8 mouse cellular contexts compared by ENCODE assay signal in genomic region chr1:50925356-50925921, GRCm38 (mm10). TPM values are rescaled to one million over a fixed set of nuclear protein-coding genes. Genes with fewer than 3 reads are reported as not detected.
DNase-seq lines count a peak whose midpoint lies in the region; ATAC-seq and TF ChIP-seq lines count a peak whose summit lies in the region.

No protein-coding gene starts in this region.

- DNase-seq in kidney, postnatal 14 days: no peak
- DNase-seq in left cerebral cortex, adult 8-10 months (ENCODE audit: low spot score in 2 of 2): peak; percentile 29 to 48
- no peak for DNase-seq in adipocyte (ENCODE audit: low spot score)
- DNase-seq in heart, postnatal 36 days: no peak

- peaks cover 43% of the 10 kb centered on the region for H3K27me3 ChIP-seq in kidney, embryonic 14.5 days (ENCODE audit: control insufficient read depth, insufficient read depth, low read length)
- no peaks in the 10 kb centered on the region for H3K27me3 ChIP-seq in forebrain, embryonic 15.5 days

- TF ChIP-seq POLR2A in olfactory bulb, adult 2 months (IDR thresholded peaks at IDR 0.05; ENCODE audit: insufficient read depth, low read depth, low read length): no peak

- 0 out of 2 replicates have a peak overlapping the region, but pooled peaks have one; percentile 10 for H3K4me3 ChIP-seq in kidney, embryonic 14.5 days (ENCODE audit: low read length)
- H3K4me3 ChIP-seq in forebrain, embryonic 15.5 days: peak overlapping the region; percentile 73
- peak overlapping the region; percentile 42 for H3K4me3 ChIP-seq in olfactory bulb, adult 2 months (ENCODE audit: insufficient read depth, low read depth, low read length)

- no peak overlapping the region for H3K27ac ChIP-seq in kidney, embryonic 14.5 days (ENCODE audit: low read depth, low read length)
- H3K27ac ChIP-seq in forebrain, embryonic 15.5 days (replicated peaks): peak overlapping the region; percentile 90
- peak overlapping the region; percentile 94 for H3K27ac ChIP-seq in olfactory bulb, adult 2 months (ENCODE audit: insufficient read depth, low read depth, low read length)

- no peak for TF ChIP-seq CTCF in olfactory bulb, adult 2 months (IDR thresholded peaks at IDR 0.05; ENCODE audit: insufficient read depth, low read depth, low read length)

- 0 out of 2 replicates have a peak, but pooled peaks cover 4% of the 10 kb centered on the region for H3K4me1 ChIP-seq in kidney, embryonic 14.5 days (ENCODE audit: control insufficient read depth, insufficient read depth, low read length)
- H3K4me1 ChIP-seq in forebrain, embryonic 15.5 days: peaks cover 14% of the 10 kb centered on the region
- no peaks in the 10 kb centered on the region for H3K4me1 ChIP-seq in olfactory bulb, adult 2 months (ENCODE audit: control insufficient read depth, insufficient read depth, low read length)

- intact Hi-C loops in heart, postnatal 36 days (cut with DNase I): no loop called here

- no peak for ATAC-seq in kidney, embryonic 14.5 days (ENCODE audit: low FRiP score, low TSS enrichment)
- ATAC-seq in forebrain, embryonic 15.5 days (replicated peaks): no peak
- ATAC-seq in activated CD4-positive, CD25-positive, alpha-beta regulatory T cell, adult 4 months: no peak

- no peaks in the 10 kb centered on the region for H3K9me3 ChIP-seq in kidney, embryonic 14.5 days (ENCODE audit: control insufficient read depth, low read length)
- H3K9me3 ChIP-seq in forebrain, embryonic 15.5 days: no peaks in the 10 kb centered on the region

- H3K4me2 ChIP-seq in kidney, embryonic 14.5 days (replicated peaks; ENCODE audit: low read depth, low read length): 0 out of 2 replicates have a peak overlapping the region, but pooled peaks have one; percentile 13
- peak overlapping the region; percentile 85 for H3K4me2 ChIP-seq in forebrain, embryonic 15.5 days (replicated peaks)

- no peaks in the 10 kb centered on the region for H3K36me3 ChIP-seq in kidney, embryonic 14.5 days (ENCODE audit: control insufficient read depth, insufficient read depth, low read length)
- no peaks in the 10 kb centered on the region for H3K36me3 ChIP-seq in forebrain, embryonic 15.5 days

- 9% methylated on average over 13 of the region's 13 CpGs for WGBS in kidney, embryonic 14.5 days
- 4% methylated on average over 13 of the region's 13 CpGs for WGBS in forebrain, embryonic 15.5 days
- 6% methylated on average over 13 of the region's 13 CpGs for WGBS in olfactory bulb, adult 2 months

- H3K9ac ChIP-seq in kidney, embryonic 14.5 days (ENCODE audit: low read depth, low read length): no peak overlapping the region
- peak overlapping the region; percentile 73 for H3K9ac ChIP-seq in forebrain, embryonic 15.5 days (replicated peaks)

RNA-seq across cellular contexts. Expression of gene Tmeff2, which starts 25.0 kb away (rescaled TPM):
- polyA plus RNA-seq in kidney, embryonic 14.5 days (2014; fragmentation: Nextera tagmentation; extraction: Ambion mirVana): 2.6 and 3.2 TPM in 2 replicates
- 30.3 and 32.2 TPM in 2 replicates for polyA plus RNA-seq in forebrain, embryonic 15.5 days (2015; fragmentation: Nextera tagmentation; extraction: Ambion mirVana)
- 10 to 100 TPM; 45.6 to 51.2 (median 48.4) TPM for total RNA-seq in left cerebral cortex, adult 8-10 months (2022)
- polyA plus RNA-seq in olfactory bulb, adult 2 months (2012; ENCODE audit: insufficient read depth, insufficient read length, low replicate concordance, missing spikeins): not detected in 2 replicates
- 1 to 10 TPM in 1 of 2 experiments, not detected in 1; 1.8 TPM for polyA plus RNA-seq in activated CD4-positive, CD25-positive, alpha-beta regulatory T cell, adult 4 months (2017; shearing (Covaris generic))
- total RNA-seq in heart, postnatal 36 days (2021): under 1 TPM; 0.27 to 0.36 TPM

Comparison
In these comparisons a context has a peak if more than half of its experiments do, and no peak if none do; other contexts are left out.
1. H3K4me3 ChIP-seq: peak in every context shown above with its lines; median percentile 73 in forebrain, embryonic 15.5 days; 42 in olfactory bulb, adult 2 months; 10 in kidney, embryonic 14.5 days.
2. DNase-seq: peak in left cerebral cortex, adult 8-10 months (2 of 2); none in kidney, postnatal 14 days (single experiment), adipocyte (single experiment) and heart, postnatal 36 days (0 of 2).